Mouse (Mus musculus) NIH3T3 (cell line): ENCODE results near the gene Neurod6.

ENCODE experiments used
- DNase-seq: peaks from one replicate; pipeline ENCODE4 v3.0.0-alpha.2; 2012; ENCODE audit warnings: low read depth

The Neurod6 gene

GRCm38 (mm10) chr6:55646824-55647560 is 34.1 kb downstream of the Neurod6 start:
- DNase-seq, result no peak

GRCm38 (mm10) chr6:55646111-55646823 is 34.8 kb downstream of the Neurod6 start:
- no peak for DNase-seq

- no peak for DNase-seq
Measured at GRCm38 (mm10) chr6:55634662-55635061, 46.4 kb downstream of the Neurod6 start.
